Mouse (Mus musculus) forebrain, postnatal 0 days (tissue): Measurements from ENCODE around the gene Dpp6. TPM values are rescaled to one million over a fixed set of nuclear protein-coding genes. Genes with fewer than 3 reads are reported as not detected.

Source experiments
- ATAC-seq: fragments of 200-750 bp; cut with Nextera tagmentation; 2 replicates; pipeline ENCODE4 v1.8.0; 2017; ENCODE audit warnings: mild to moderate bottlenecking, moderate library complexity
- DNase-seq: peaks from one replicate; pipeline ENCODE4 v3.0.0-alpha.2; 2015
- H3K27ac ChIP-seq: fragments of 300-500 bp; sonication (generic); 2 replicates; pipeline ENCODE4 v1.5.1; 2014; ENCODE audit warnings: low read depth, mild to moderate bottlenecking, antibody characterized with exemption, low read length, moderate library complexity, mixed read lengths
- H3K27me3 ChIP-seq: fragments of 300-500 bp; sonication (generic); 2 replicates; pipeline ENCODE4 v1.6.1; 2014; ENCODE audit warnings: mild to moderate bottlenecking, low read length, mixed read lengths; ENCODE audit not compliant: insufficient read depth
- H3K36me3 ChIP-seq: fragments of 300-500 bp; sonication (generic); 2 replicates; pipeline ENCODE4 v1.6.1; 2014; ENCODE audit warnings: mild to moderate bottlenecking, moderate library complexity; ENCODE audit not compliant: insufficient read depth
- H3K4me1 ChIP-seq: fragments of 300-500 bp; sonication (generic); 2 replicates; pipeline ENCODE4 v1.6.1; 2014; ENCODE audit warnings: antibody characterized with exemption; ENCODE audit not compliant: insufficient read depth
- H3K4me2 ChIP-seq: fragments of 300-500 bp; sonication (generic); 2 replicates; pipeline ENCODE4 v1.6.1; 2014; ENCODE audit warnings: low read depth, mild to moderate bottlenecking, moderate library complexity
- H3K4me3 ChIP-seq: fragments of 300-500 bp; sonication (generic); 2 replicates; pipeline ENCODE4 v1.5.1; 2014; ENCODE audit warnings: low read depth, low read length, mixed read lengths
- H3K9ac ChIP-seq: fragments of 300-500 bp; sonication (generic); 2 replicates; pipeline ENCODE4 v1.6.1; 2014; ENCODE audit warnings: mild to moderate bottlenecking
- H3K9me3 ChIP-seq: fragments of 300-500 bp; sonication (generic); 2 replicates; pipeline ENCODE4 v1.6.1; 2016; ENCODE audit warnings: low read length
- CTCF ChIP-seq: sonication (generic); IDR thresholded peaks from 2 replicates; pipeline ENCODE4 v1.5.1; 2016; ENCODE audit warnings: antibody characterized with exemption, control low read depth, low read depth
- WGBS: fragments of 180-500 bp; shearing (Covaris S2); extraction: QIAGEN DNeasy Blood & Tissue Kit; methylation state at CpG from one replicate; pipeline ENCODE4 v1.1.7; 2014; 5-methylcytosine and 5-hydroxymethylcytosine counted together
- polyA plus RNA-seq: library from polyadenylated mRNA; unstranded; fragments of >200 nt; fragmentation: Nextera tagmentation; extraction: Ambion mirVana; gene quantifications from 2 replicates; pipeline ENCODE4 v1.2.1, GENCODE M21; 2015
- total RNA-seq: library from RNA; depleted of rRNA; stranded (reverse); fragments of >200 nt; gene quantifications from 2 replicates; pipeline ENCODE4 v1.2.3, GENCODE M21; 2014

Dpp6 gene
- total and polyA plus RNA-seq, 2 experiments from 2014 or later: 58.4 to 116 TPM

DNA sequence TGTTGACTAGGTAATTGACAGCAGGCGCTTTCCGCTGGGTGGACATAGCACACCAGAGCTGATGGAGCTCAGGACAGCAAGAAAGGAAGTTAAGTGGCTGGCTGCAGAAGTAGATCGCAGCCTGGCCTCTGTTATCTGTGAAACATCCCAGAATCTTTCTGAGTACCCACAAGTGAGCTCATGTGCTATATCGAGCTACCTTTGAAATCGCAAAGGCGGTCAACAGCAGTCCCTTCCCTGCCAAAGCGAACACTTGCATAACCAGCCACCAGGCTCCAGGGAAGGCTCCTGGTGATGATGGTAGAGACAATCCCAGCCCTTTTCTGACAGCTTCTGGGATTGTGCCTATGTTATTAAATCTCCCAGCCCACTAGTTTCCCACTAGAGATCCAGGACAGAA, 186.5 kb downstream of the Dpp6 start:
- Histone ChIP-seq H3K36me3 (no peaks in the 10 kb centered on the region), H3K9me3 (no peaks in the 10 kb centered on the region), H3K27me3 (no peaks in the 10 kb centered on the region), H3K4me3 (no peak overlapping the region), H3K4me2 (no peak overlapping the region), H3K27ac (no peak overlapping the region), H3K4me1 (no peaks in the 10 kb centered on the region), H3K9ac (no peak overlapping the region)
- no peak for DNase-seq
- WGBS: 96% methylated on average over 7 of the region's 7 CpGs
- TF ChIP-seq CTCF: no peak
- ATAC-seq: no peak

DNA sequence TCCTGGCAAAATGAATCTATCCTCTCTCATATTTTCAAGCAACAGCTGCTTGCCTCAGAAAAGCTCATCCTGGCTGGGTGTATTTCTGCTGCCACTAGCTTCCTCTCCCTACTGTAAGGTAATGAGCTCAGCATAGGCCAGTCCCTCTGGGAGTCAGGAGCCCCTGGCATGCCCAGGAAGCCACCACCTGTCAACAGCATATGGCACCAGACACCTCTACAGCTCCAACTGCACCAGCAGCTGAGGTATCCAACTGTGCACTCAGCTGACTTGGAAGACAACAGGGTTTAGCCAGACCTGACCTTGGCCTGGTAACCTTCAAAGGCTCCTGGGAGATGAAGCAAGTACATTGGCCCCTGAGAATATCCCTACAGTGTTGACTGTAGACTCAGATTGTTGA, 192.2 kb downstream of the Dpp6 start:
- H3K9me3 ChIP-seq: no peaks in the 10 kb centered on the region
- no peak overlapping the region for H3K4me2 ChIP-seq
- no peaks in the 10 kb centered on the region for H3K27me3 ChIP-seq
- ATAC-seq (no peak), DNase-seq (no peak)
- H3K4me1 ChIP-seq: no peaks in the 10 kb centered on the region
- H3K27ac ChIP-seq: no peak overlapping the region
- H3K9ac ChIP-seq: no peak overlapping the region
- H3K36me3 ChIP-seq: no peaks in the 10 kb centered on the region
- no peak overlapping the region for H3K4me3 ChIP-seq
- TF ChIP-seq CTCF: no peak

DNA sequence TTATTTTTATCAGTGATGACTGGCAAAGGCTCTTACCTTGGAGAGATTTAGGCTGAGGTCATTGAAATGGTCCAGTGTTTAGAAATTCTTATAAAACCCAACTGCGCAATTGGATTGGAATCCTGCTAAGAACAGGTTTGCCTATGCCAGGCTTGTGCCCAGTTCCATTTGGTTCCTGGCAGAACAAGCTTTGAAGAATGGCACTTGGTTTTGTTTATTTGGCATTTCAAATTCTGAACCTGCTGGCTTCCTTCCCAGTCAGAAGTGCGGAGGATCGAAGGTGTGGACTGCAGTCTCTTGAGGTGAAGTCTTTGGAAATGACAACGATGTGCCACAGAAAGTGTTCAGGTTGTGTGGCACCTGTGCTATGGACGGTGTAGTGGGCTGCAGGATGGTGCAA, 193.6 kb downstream of the Dpp6 start:
- no peak for TF ChIP-seq CTCF
- Histone ChIP-seq H3K4me1 (no peaks in the 10 kb centered on the region), H3K4me3 (no peak overlapping the region), H3K9me3 (no peaks in the 10 kb centered on the region), H3K36me3 (no peaks in the 10 kb centered on the region), H3K4me2 (no peak overlapping the region), H3K27me3 (no peaks in the 10 kb centered on the region), H3K27ac (no peak overlapping the region), H3K9ac (no peak overlapping the region)
- WGBS: 69% methylated on average over 5 of the region's 5 CpGs
- ATAC-seq: no peak
- no peak for DNase-seq

DNA sequence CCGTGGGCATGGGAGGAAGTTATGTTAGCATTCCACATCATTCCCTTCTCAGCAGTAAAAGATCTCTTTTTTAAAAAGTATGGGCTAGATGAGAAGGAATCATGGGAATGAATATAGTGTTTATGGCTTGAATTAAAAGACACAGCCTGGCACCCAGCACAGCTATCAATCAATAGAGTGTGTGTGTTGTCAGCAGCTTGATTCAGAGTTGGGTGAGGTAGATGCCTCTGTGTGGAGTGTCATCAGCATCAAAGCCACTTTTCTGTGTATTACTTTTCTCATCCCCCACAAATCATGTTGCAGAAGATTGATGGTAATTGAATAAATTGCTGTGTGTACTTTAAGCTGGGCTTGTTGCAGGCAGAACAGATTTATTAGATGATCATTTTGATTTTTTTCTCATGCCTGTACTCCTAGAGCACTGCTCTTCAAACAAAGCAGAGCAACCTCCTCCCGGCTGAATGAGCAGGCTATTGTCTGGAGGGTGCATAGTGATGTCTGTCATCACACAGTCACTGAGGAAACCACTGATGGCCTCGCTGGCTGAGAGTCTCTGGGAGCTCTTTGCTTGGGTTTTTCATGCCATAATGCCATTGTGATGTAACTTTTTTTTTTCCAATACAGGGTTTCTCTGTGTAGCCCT, 201.4 kb downstream of the Dpp6 start:
- H3K9me3 ChIP-seq: no peaks in the 10 kb centered on the region
- H3K4me3 ChIP-seq: no peak overlapping the region
- TF ChIP-seq CTCF: no peak
- H3K4me1 ChIP-seq: no peaks in the 10 kb centered on the region
- H3K4me2 ChIP-seq: no peak overlapping the region
- ATAC-seq (0 out of 2 replicates have a peak, but pooled peaks have one; percentile 27), DNase-seq (no peak)
- H3K9ac ChIP-seq: no peak overlapping the region
- WGBS: 44% methylated on average over 3 of the region's 3 CpGs
- no peak overlapping the region for H3K27ac ChIP-seq
- no peaks in the 10 kb centered on the region for H3K36me3 ChIP-seq
- no peaks in the 10 kb centered on the region for H3K27me3 ChIP-seq

DNA sequence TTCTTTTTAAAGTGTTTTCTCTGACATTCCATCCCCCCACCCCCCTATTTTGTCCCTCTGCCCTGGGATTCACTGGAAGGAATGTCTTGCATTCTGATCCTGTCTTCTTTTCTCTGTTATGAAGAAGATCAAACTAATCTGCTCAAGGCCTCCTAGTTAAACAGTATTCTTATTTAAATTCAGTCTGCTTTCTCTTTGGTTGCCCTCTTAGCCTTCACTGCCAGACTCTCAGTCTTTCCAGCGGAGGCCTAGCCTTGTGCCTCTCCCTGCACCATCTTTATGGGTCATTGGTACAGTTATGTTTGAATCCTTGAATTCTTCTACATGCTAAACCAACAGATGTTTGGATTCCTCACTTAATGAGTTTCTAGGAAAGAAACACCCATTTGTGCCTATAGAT, 211.6 kb downstream of the Dpp6 start:
- H3K4me1 ChIP-seq: no peaks in the 10 kb centered on the region
- H3K27me3 ChIP-seq: no peaks in the 10 kb centered on the region
- no peak for DNase-seq
- H3K36me3 ChIP-seq: no peaks in the 10 kb centered on the region
- H3K27ac ChIP-seq: no peak overlapping the region
- H3K9me3 ChIP-seq: no peaks in the 10 kb centered on the region
- H3K4me3 ChIP-seq: no peak overlapping the region
- 47% methylated on average over 1 of the region's 1 CpGs for WGBS
- no peak for ATAC-seq
- TF ChIP-seq CTCF: no peak
- no peak overlapping the region for H3K4me2 ChIP-seq
- no peak overlapping the region for H3K9ac ChIP-seq

DNA sequence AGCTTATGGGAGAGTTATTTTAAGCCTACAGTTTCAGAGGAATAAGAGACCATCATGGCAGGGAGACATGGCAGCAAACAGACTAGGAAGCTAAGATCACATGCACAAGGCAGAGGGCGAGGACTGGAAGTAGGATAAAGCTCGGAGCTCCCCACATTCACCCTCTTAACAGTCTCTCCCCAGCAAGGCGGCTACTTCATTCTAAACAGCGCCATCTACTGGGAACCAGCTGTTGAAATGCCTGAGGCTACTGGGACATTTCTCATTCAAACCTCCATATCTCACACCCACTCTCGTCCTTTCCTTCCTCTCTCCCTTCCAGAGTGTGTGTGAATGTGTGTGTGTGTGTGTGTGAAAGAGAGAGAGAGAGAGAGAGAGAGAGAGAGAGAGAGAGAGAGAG, 212.8 kb downstream of the Dpp6 start:
- Histone ChIP-seq H3K4me2 (no peak overlapping the region), H3K4me1 (no peaks in the 10 kb centered on the region), H3K4me3 (no peak overlapping the region), H3K9me3 (no peaks in the 10 kb centered on the region), H3K36me3 (no peaks in the 10 kb centered on the region), H3K27ac (no peak overlapping the region), H3K9ac (no peak overlapping the region), H3K27me3 (no peaks in the 10 kb centered on the region)
- peak; percentile 56 for TF ChIP-seq CTCF
- WGBS: 14% methylated on average over 5 of the region's 5 CpGs
- peak; percentile 33 for DNase-seq
- peak; percentile 20; the same call in 1 of the 2 replicates for ATAC-seq

DNA sequence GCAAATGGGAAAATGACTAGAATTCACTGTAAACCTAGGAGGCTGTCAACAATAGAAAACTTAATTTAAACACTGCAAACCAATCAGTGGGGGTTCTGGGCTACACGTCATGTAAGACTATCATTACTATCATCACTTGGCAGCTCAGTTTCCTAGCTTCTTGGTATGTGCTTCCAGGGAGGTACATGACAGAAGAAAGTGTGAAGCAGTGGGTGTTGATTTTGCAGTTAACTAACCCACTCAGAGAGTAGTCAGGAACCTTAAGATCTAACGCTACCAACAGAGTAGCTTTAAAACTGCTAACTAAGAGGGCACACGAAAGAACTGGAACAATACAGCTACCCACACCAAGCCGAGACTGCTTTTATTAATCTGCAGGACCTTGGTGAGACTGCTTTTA, 217.9 kb downstream of the Dpp6 start:
- 55% methylated on average over 4 of the region's 4 CpGs for WGBS
- no peaks in the 10 kb centered on the region for H3K27me3 ChIP-seq
- no peak overlapping the region for H3K27ac ChIP-seq
- no peak overlapping the region for H3K4me2 ChIP-seq
- DNase-seq (no peak), ATAC-seq (no peak)
- no peak overlapping the region for H3K4me3 ChIP-seq
- H3K9ac ChIP-seq: no peak overlapping the region
- no peaks in the 10 kb centered on the region for H3K9me3 ChIP-seq
- H3K36me3 ChIP-seq: no peaks in the 10 kb centered on the region
- no peaks in the 10 kb centered on the region for H3K4me1 ChIP-seq
- TF ChIP-seq CTCF: no peak
